Mouse (Mus musculus): Measurements from ENCODE around the gene Gm10912.
"Not testable (repeated sequence)": the region's sequence is repeated elsewhere in the genome, so short reads cannot be mapped to it uniquely, and the experiment has no call there.

The Gm10912 gene

GRCm38 (mm10) chr2:104065526-104065925, at the start of gene Gm10912:
Gene Gm10912 (plus strand): TSS chr2:104065826.
- not testable (repeated sequence) for DNase-seq

GRCm38 (mm10) chr2:104023096-104023495, 42.5 kb upstream of the Gm10912 start:
- no peak for DNase-seq

- no peak for DNase-seq
Measured at GRCm38 (mm10) chr2:104024656-104025055, 41.0 kb upstream of the Gm10912 start.

- peak; percentile 94 for DNase-seq
Measured at GRCm38 (mm10) chr2:104027458-104028138, 38.0 kb upstream of the Gm10912 start, which contains the start of gene Fbxo3. Gene Fbxo3 (plus strand): TSS chr2:104027721.

GRCm38 (mm10) chr2:104028139-104028723, 37.4 kb upstream of the Gm10912 start, which contains the start of gene 4931422A03Rik:
Gene 4931422A03Rik (minus strand): TSS chr2:104028361.
- peak; percentile 48 for DNase-seq

GRCm38 (mm10) chr2:104029074-104029473, 36.6 kb upstream of the Gm10912 start:
- no peak for DNase-seq

GRCm38 (mm10) chr2:104030381-104030780, 35.2 kb upstream of the Gm10912 start:
- no peak for DNase-seq

- DNase-seq, result no peak
Measured at GRCm38 (mm10) chr2:104032056-104032455, 33.6 kb upstream of the Gm10912 start.

- DNase-seq, result peak; percentile 75
Measured at GRCm38 (mm10) chr2:104034832-104035472, 30.7 kb upstream of the Gm10912 start.

GRCm38 (mm10) chr2:104035595-104035994, 30.0 kb upstream of the Gm10912 start:
- no peak for DNase-seq

- no peak for DNase-seq
Measured at GRCm38 (mm10) chr2:104036316-104036715, 29.3 kb upstream of the Gm10912 start.

- DNase-seq, result no peak
Measured at GRCm38 (mm10) chr2:104038236-104038635, 27.4 kb upstream of the Gm10912 start.

- no peak for DNase-seq
Measured at GRCm38 (mm10) chr2:104041632-104042031, 24.0 kb upstream of the Gm10912 start.

- DNase-seq, result no peak
Measured at GRCm38 (mm10) chr2:104042766-104043165, 22.9 kb upstream of the Gm10912 start.

- DNase-seq, result no peak
Measured at GRCm38 (mm10) chr2:104043624-104044478, 21.8 kb upstream of the Gm10912 start.

- DNase-seq, result no peak
Measured at GRCm38 (mm10) chr2:104044479-104045080, 21.0 kb upstream of the Gm10912 start.

- DNase-seq, result no peak
Measured at GRCm38 (mm10) chr2:104058381-104058780, 7.2 kb upstream of the Gm10912 start.

GRCm38 (mm10) chr2:104058954-104059353, 6.7 kb upstream of the Gm10912 start:
- no peak for DNase-seq

- DNase-seq, result no peak
Measured at GRCm38 (mm10) chr2:104059786-104060185, 5.8 kb upstream of the Gm10912 start.

- DNase-seq, result no peak
Measured at GRCm38 (mm10) chr2:104060996-104061395, 4.6 kb upstream of the Gm10912 start.

GRCm38 (mm10) chr2:104062665-104063064, 3.0 kb upstream of the Gm10912 start:
- DNase-seq, result no peak

GRCm38 (mm10) chr2:104064152-104064551, 1.5 kb upstream of the Gm10912 start:
- DNase-seq, result no peak

- DNase-seq, result not testable (repeated sequence)
Measured at GRCm38 (mm10) chr2:104068450-104068849, 2.8 kb downstream of the Gm10912 start, which contains the start of gene Gm10799. Gene Gm10799 (minus strand): TSS chr2:104068550.
